Mouse (Mus musculus): ENCODE results near the gene Zfp846.

DNA sequence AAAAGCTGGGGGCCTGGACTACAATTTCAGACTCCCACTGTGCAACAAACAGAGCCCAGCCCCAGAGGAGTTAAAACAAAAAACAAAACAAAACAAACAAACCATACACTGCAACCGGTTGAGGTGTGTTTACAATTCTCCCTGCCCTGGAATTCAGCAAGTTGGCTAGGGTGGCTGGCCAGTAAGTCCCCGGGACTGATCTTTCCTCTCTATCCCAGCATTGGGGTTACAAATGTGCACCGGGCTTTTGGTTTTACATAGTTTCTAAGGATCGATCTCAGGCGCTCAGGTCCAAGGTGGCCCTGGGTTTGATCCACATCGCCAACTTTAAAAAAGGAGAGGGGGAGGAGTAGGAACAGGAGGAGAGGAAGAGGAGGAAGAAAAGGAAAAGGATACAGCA lies 37.6 kb upstream of the Zfp846 start:
- TF ChIP-seq CTCF (IDR thresholded peaks at IDR 0.05; ENCODE audit: borderline replicate concordance, extremely low read depth, insufficient read depth, insufficient read length) (no peak), POLR2A (IDR thresholded peaks at IDR 0.05; ENCODE audit: borderline replicate concordance, extremely low read depth, insufficient read depth, insufficient read length, poor library complexity, severe bottlenecking) (no peak)

Measured in brain, embryonic 14.5 days (tissue).